Mouse (Mus musculus): ENCODE measurements around the gene Celf2. TPM values are rescaled to one million over a fixed set of nuclear protein-coding genes. Genes with fewer than 3 reads are reported as not detected.

Celf2 gene
- total RNA-seq, 2 experiments from 2014 or later, result 91.3 to 93.2 TPM

GRCm38 (mm10) chr2:6673418-6673817 lies 835.9 kb downstream of the Celf2 start:
- DNase-seq, result no peak

DNA sequence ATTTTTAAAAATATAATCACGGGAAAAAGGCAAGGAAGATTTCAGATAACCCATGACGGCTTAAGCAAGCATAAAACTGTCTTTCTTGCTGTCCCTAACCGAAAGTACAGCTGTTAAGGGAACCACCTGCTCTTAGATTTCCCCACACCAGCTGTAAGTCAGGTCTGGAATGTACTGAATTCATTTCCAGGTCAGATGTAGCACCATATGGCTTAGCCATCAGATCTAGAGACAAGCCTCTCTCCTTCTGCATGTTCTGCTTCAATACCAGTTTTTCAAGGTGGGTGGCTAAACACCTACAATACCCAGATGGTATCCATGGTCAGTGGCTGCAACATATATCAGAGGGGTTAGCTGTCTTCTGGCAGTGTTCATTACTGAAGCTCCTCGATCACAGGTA lies 841.8 kb downstream of the Celf2 start:
- no peak for DNase-seq

DNA sequence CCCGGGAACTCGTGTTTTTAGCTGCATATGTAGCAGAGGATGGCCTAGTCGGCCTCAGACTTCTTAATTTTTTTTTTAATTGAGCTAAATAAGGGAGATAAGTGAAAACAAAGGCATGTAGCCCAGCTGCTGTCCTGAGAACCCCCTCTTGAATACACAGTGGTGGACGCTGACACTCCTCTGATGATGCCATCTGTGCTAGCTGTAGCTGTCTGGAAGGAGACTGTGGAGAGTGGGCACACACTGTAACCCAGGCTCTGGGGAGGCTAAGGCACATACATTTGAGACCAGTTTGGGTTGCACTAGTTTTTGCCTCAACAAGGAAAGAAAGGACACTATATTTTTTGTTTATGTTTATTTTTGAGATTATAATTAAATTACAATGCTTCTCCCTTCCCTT lies 849.5 kb downstream of the Celf2 start:
- no peak for DNase-seq

GRCm38 (mm10) chr2:6653719-6654118 lies 855.6 kb downstream of the Celf2 start:
- DNase-seq, result no peak

GRCm38 (mm10) chr2:6651697-6652096 lies 857.7 kb downstream of the Celf2 start:
- DNase-seq, result no peak

- DNase-seq, result no peak
Observed at GRCm38 (mm10) chr2:6648877-6649276, 860.5 kb downstream of the Celf2 start.

DNA sequence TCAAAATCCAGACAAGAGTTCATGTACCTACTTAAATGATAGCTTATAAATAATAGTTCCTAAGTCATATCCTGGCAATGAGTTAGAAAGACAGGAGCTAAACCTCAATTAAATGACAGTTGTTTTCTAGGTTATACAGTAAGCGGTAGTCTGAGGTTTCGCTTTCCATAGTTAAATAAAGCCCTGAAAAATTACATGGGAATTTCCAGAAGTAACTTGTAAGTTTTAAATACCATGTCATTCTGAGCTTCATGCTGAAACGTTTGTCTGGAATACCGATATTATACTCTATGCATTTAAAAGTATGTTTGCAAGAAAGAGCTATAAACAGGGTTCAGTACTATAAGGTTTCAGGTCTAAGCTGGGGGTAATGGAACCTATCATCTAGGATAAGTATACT lies 862.3 kb downstream of the Celf2 start:
- DNase-seq, result no peak

GRCm38 (mm10) chr2:6646325-6646724 lies 863.0 kb downstream of the Celf2 start:
- no peak for DNase-seq

- no peak for DNase-seq
Observed at GRCm38 (mm10) chr2:6642222-6642850, 867.0 kb downstream of the Celf2 start.

DNA sequence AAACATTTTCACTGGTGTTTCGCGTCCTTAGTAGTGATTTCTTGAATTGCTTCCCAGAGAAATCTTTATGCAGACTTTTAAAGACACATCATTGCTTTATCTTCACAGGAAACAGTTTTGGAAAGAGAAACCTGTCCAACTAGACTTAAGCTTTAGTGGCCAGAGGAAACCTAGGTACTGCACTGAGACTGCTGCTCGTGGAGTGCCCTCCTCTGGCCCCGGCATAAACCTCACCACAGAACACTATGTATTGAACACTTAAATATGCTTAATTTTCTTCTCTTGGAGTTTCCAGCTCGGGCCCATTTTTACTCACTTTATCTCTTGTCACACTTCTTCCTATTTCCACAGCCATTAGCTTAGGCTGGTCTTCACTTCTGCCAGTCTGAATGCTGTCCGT lies 870.0 kb downstream of the Celf2 start:
- DNase-seq, result no peak

DNA sequence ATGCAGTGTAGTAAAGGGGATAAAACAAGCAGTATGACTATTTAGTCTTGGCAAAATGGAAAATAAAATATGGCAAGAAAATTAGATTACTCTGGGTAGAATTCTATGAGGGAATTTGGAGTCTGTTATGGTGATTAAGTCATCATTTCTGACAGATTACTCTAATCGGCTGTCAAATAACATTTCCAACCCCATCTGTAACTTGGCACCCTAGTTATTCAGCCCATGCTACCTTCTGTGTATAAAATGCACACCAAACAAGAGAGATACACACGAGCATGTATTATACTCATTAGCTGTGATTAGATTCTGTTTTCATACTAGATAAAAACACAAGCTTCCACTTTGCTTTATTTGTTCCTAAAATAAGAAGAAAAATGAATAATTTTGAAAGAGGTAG lies 872.2 kb downstream of the Celf2 start:
- no peak for DNase-seq

- DNase-seq, result no peak
Observed at GRCm38 (mm10) chr2:6634899-6635298, 874.5 kb downstream of the Celf2 start.

DNA sequence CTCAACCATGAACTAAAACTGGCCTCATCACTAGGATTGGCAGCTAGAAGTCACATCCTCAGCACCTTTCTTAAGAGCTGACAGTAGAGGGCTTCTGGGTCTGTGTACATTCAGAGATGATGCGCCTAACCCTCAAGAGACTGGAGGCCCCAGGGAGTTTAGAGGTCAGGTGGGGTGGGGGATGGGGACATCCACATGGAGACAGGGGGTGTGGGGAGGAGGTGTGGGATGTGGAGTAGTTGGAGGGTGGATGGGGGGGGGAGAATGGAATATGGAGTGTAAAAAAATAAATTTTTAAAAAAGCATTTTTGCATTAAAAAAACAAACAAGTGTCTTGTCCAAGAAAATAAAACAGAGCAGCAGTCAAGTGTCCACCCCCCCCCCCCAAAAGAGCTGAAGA lies 876.2 kb downstream of the Celf2 start:
- no peak for DNase-seq

- no peak for DNase-seq
Observed at GRCm38 (mm10) chr2:6623802-6624201, 885.6 kb downstream of the Celf2 start.

DNA sequence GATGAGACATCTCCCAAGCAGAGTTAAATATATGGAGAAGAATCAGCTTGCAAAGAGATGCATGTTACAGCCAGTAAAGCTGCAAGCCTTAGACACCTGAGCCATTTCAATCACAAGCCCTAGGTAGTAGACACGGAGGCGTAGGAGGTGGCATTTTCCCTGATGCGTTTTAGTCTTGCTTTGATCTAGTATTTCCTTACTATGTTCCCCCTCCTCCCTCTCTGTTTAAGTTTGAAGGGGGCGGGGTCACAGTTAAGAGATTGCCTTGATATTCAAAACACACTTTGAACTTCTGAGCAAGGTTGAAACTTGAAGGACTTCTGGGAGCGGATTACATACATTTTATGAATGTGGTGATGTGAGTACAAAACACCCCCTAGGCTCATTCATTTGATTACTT lies 887.3 kb downstream of the Celf2 start:
- DNase-seq, result no peak

- DNase-seq, result no peak
Observed at GRCm38 (mm10) chr2:6618856-6619255, 890.5 kb downstream of the Celf2 start.

DNA sequence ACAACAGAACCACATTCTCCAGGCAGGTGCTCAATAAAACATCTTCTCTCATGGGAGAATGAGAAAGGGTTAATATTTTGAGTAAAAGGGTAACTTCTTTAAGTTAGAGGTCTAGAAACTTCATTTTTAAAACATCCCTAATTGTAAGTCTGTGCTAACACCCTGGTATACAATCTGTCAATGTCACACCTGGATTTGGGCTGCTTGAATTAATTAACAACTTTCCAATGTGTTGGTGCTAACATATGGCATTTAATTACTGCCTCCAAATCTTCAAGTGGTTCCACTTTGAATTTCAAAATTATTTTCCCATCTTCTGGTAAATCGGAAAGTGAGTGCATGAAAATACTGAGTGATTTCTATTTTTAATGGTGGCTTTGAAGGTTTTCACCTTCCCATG lies 890.9 kb downstream of the Celf2 start:
- DNase-seq, result no peak

DNA sequence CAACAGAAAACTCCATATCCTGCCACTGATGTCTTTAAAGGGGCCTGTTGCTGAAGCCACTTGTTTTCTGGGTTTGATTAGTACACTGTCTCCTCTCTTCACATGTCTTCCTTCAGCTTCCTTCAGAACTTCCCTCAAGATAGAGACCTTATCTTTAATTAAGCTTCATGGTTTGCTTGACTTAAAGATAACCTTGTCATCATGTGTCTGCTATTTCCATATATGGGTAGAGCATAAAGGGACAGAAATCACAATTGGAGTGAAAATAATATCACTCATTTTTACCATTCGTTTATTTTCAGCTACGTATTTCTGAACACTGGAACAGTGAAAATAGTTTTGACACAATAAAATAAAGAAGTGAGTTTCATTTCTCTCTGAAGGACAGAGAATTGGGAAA lies 905.0 kb downstream of the Celf2 start:
- no peak for DNase-seq

DNA sequence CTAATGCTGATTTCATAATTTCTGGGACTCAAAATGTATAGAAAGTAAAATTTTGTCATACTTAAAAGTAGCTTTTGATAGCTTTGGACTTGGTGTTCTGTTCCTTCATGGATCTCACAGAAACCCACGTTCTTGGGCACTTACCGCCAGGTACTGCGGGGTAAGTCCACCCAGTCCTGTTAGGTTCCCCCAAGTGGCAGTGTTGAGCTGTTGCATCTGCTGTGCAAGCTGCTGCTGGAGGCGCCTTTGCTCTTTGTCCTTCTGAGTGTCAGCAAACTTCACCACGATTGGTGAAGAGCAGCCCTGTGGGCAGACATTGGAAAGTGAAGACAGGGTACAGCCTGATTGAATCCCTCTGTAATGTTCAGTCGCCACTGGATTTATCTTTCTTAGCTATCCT lies 905.5 kb downstream of the Celf2 start:
- DNase-seq, result no peak

DNA sequence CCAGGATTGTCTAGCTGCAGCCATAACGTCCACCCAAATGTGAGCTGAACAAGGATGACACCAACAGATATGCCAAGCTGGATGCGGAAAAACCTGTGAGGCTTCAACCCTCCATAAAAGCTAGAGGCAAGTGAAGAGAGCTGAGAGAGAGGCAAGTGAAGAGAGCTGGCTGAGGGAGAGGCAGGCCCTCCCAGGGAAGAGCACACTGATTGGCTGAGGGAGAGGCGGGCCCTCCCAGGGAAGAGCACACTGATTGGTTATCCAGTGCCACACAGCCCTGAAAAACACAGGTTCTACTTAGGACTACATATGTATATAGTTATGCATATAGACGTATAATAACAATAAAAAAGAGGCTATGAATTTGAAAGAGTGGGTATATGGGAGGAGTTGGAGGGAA lies 907.2 kb downstream of the Celf2 start:
- no peak for DNase-seq

DNA sequence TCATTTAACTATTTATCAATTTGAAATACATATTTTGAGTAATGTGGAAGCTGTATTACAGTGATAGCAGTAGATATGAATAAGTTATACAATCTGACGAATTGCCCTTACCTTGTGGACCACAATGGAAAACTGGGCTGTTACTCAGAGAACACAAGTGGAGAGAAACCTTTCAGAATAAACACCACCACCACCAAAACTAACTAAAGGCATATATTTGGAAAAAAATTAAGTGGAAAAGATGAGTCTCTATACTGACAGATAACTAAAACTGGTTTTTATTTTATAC lies 910.5 kb downstream of the Celf2 start:
- no peak for DNase-seq

GRCm38 (mm10) chr2:6598124-6598878 lies 911.1 kb downstream of the Celf2 start:
- DNase-seq, result no peak

- no peak for DNase-seq
Observed at GRCm38 (mm10) chr2:6594736-6595135, 914.6 kb downstream of the Celf2 start.

DNA sequence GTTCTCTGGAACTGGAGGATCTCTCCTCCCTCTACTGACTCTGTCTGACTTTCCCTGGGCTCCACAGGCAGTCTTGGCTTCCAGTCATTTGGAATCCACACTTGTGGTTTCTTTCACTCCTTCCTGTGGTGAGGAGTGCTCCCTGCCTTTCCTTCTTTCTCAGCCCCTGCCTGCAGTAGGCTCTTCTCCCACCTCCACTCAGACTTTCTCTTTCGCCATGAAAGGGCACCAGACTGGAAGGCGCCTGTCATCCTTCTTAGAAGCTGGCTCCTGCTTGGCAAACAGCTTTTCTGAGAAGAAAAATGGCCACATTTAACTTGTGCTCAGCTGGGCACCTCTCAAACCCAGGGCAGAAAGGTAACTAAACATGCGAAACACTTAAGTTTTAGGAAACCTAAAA lies 915.2 kb downstream of the Celf2 start:
- no peak for DNase-seq

- no peak for DNase-seq
Observed at GRCm38 (mm10) chr2:6593739-6594138, 915.6 kb downstream of the Celf2 start.
